Mouse (Mus musculus) WW6 (cell line): ENCODE data around the gene Nploc4.
A peak's percentile ranks its signal among the peaks of the same experiment; 100 is the strongest.

ENCODE experiments used
- DNase-seq: peaks from one replicate; pipeline ENCODE4 v3.0.0-alpha.2; 2013; ENCODE audit warnings: low read depth, low spot score

Gene Nploc4

GRCm38 (mm10) chr11:120378611-120379540, 58.6 kb downstream of the Nploc4 start, which contains the start of gene Faap100:
Gene Faap100 (minus strand): TSS chr11:120378764.
- DNase-seq: peak; percentile 93

DNA sequence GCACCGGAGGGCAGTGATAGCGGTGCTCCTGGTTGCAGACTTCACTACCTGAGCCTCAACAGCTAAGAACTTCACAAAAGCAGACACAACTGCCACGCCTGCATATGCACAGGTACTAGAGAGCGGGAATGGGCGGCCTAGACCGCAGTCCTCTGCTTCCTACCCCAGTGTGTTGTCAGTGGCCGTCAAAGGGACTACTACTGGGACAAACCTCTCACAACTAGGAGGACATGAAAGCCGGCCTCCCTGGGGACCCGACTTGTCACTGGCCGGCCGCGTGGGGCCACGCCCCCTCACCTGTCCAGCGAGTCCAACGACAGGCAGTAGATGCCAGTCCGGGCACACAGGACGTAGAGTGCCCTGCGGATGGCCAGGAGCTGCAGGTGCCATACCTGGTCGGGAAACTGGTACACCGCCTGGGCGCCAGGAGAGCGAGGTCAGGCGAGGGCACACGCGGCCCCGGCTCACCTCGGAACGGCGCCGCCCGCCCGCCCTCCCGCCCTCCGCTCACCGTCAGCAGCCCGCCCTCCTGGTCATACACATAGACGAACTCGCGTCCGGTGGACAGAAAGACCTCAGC, 59.4 kb downstream of the Nploc4 start:
- no peak for DNase-seq

GRCm38 (mm10) chr11:120377337-120377736, 60.2 kb downstream of the Nploc4 start:
- DNase-seq: no peak

DNA sequence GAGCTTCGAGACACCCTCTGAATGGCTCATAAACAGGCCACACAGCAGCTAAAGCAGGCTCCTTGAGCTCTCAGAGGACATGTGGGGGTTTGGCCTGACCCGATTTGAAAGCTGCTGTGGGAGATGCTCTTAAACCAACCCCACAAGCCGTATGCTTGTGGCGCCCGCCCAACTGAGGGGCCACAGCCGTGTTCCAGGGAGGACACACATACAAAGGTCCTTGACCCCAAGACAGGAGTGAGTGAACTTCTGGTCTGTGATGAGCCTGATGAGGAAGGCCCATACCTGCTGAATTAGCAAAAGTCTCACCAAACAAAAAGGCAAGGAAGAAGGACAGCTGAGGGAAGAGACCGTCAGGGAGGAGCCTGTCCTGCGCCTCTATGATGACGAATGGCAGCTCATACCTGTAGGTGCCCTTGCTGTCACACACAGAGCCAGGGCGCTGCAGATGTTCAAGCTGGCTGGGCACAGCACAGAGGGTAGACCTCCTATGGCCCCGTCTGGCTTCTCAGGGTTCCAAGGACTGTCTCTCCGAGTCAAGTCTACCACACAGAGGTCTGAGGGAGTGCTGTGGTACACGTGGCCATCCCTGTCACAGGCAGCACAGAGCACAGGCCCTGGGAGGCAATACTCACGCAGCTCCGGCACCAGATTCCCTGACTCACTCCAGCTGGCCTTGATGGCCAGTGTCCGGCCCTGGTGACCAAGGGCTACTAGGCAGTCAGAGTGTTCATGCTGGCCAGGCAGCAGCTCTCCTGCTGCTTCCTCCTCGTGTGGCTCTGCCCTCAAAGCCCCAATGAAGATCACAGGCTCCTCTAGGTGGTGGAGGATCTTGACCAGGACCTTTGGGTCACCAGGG, 61.0 kb downstream of the Nploc4 start:
- no peak for DNase-seq

- no peak for DNase-seq
Measured at GRCm38 (mm10) chr11:120375324-120375723, 62.2 kb downstream of the Nploc4 start.

- DNase-seq: no peak
Measured at GRCm38 (mm10) chr11:120373820-120374586, 63.5 kb downstream of the Nploc4 start.

DNA sequence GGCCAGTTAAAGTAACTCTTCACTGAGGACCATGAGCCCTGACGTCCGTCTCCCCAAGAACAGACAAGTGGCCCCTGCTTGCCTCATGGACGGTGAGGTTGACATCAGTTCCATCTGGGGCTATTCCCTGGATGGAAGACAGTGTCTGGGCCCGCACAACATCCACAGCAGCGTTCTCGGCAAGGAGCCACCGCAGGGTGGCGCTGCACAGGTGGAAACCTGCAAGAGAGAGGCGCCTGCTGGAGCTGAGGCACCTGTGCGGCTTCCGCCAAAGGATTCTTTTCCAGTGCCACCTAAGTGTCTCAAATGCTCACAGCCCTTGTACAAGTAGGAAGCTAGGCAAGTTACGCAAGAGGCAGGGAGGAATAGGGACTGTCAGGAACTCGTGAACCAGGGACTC, 64.5 kb downstream of the Nploc4 start:
- no peak for DNase-seq

- DNase-seq: no peak
Measured at GRCm38 (mm10) chr11:120369656-120370055, 67.9 kb downstream of the Nploc4 start.

DNA sequence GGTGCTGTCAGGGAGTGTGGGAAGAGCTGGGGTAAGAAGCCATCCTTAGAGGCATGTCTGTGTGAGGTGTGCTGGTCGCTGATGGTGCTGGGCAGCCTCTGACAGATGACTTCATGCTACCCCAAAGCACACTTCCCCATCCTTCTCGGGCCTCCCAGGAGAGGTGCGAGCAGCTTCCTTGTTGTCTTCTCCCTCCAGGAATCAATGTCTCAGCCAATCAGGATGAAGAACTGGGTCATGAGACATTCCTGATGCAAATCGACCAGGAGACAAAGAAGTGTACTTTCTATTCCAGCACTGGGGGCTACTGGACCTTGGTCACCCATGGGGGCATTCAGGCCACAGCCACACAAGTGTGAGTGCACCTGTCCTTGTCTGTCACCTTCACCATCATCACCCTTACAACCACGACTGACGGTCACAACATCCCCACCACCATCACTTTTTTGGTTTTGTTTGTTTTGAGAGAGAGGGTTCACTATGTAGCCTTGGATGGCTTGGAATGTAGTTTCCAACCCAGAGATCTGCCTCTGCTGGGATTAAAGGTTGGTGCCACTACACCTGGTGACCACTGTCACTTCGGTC, 71.0 kb downstream of the Nploc4 start:
- DNase-seq: no peak

- no peak for DNase-seq
Measured at GRCm38 (mm10) chr11:120362891-120363290, 74.6 kb downstream of the Nploc4 start.

GRCm38 (mm10) chr11:120361295-120361694, 76.2 kb downstream of the Nploc4 start, which contains the start of gene Fscn2:
Gene Fscn2 (plus strand): TSS chr11:120361534.
- no peak for DNase-seq

- no peak for DNase-seq
Measured at GRCm38 (mm10) chr11:120360755-120361154, 76.8 kb downstream of the Nploc4 start.

- DNase-seq: no peak
Measured at GRCm38 (mm10) chr11:120360062-120360461, 77.4 kb downstream of the Nploc4 start.

GRCm38 (mm10) chr11:120359391-120359790, 78.1 kb downstream of the Nploc4 start:
- DNase-seq: no peak

DNA sequence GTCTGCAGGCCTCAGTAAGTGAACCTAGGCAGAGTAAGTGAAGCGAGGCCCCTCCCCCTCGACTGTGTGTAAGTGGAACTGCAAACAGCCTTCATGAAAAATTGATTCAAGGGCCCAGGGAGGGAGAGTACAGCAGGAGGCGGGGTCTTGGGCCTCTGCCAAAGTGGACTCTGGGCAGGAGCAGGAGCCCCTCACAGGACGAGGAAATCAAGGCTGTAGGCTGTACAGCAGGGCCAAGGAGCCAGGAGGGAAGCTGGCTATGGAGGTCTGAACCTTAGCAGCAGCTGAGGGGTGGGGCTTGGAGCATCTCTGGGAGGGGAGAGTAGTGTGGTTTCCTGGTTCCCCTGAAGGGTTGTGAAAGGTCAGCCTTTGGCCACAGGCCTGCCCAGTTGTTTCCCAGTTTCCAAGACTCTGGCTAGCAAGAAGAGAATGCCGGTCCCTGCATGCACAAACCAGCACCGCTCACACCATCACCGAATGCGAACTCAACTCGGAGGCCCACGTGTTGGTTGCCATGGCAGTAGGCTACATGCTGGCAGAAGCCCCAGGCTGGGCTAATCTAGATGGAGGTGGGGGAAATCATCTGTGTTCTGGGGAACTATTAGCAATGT, 79.6 kb downstream of the Nploc4 start:
- DNase-seq: no peak

DNA sequence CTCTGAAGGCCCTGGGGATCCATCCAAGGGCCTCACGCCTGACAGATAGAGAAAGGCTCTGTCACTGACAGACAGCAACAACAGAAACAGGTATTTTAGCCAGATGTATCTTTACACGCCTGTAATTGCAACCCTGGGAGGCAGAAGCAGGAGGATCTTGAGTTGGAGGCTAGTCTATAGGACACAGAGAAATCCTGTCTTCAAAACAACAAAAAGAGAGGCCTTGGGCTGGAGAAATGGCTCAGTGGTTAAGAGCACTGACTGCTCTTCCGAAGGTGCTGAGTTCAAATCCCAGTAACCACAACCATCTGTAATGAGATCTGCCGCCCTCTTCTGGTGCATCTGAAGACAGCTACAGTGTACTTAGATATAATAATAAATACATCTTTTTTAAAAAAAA, 80.6 kb downstream of the Nploc4 start:
- DNase-seq: no peak

GRCm38 (mm10) chr11:120356319-120356840, 81.1 kb downstream of the Nploc4 start:
- no peak for DNase-seq

GRCm38 (mm10) chr11:120355277-120356039, 82.0 kb downstream of the Nploc4 start:
- no peak for DNase-seq
